Mouse (Mus musculus): ENCODE results near the gene Luzp1. TPM values are rescaled to one million over a fixed set of nuclear protein-coding genes. Genes with fewer than 3 reads are reported as not detected.
A peak's percentile ranks its signal among the peaks of the same experiment; 100 is the strongest.

The Luzp1 gene
- 10 to 100 TPM; 80.6 to 95.8 TPM for total RNA-seq (2021)
- long read RNA-seq, experiment 1, full-length matches to known transcripts = 23 of 38 reads
- long read RNA-seq, experiment 1, partial matches to known transcripts = 0 of 38 reads
- long read RNA-seq, experiment 1, other reads (novel, unspliced or antisense) = 15 of 38 reads
- long read RNA-seq, experiment 2, full-length matches to known transcripts = 14 of 34 reads
- long read RNA-seq, experiment 2, partial matches to known transcripts = 1 of 34 reads
- long read RNA-seq, experiment 2, other reads (novel, unspliced or antisense) = 19 of 34 reads

- TF ChIP-seq CTCF (conservative IDR thresholded peaks at IDR 0.05) = peak; percentile 11; the same call in 1 of the 2 replicates
- peak within 1 kb of the TSS; percentile 97 for H3K27ac ChIP-seq
- H3K4me3 ChIP-seq = peak within 1 kb of the TSS; percentile 93
- DNase-seq (ENCODE audit: low spot score in 2 of 2) = peak; percentile 95 to 96
These were observed at the start of gene Luzp1 for GRCm38 (mm10) chr4:136469371-136469903. TSS of gene Luzp1 (plus strand) at chr4:136469761.

GRCm38 (mm10) chr4:136423224-136423623 lies 46.3 kb upstream of the Luzp1 start, which contains the start of gene Htr1d:
TSS of gene Htr1d (plus strand) at chr4:136423524.
- no peak within 1 kb of the TSS for H3K27ac ChIP-seq
- no peak for TF ChIP-seq CTCF (conservative IDR thresholded peaks at IDR 0.05)
- peak within 1 kb of the TSS; percentile 54 for H3K4me3 ChIP-seq
- DNase-seq (ENCODE audit: low spot score in 2 of 2) = no peak

GRCm38 (mm10) chr4:136424120-136424999 lies 45.2 kb upstream of the Luzp1 start:
- no peak for DNase-seq (ENCODE audit: low spot score in 2 of 2)
- peak overlapping the region; percentile 54 for H3K4me3 ChIP-seq
- H3K27ac ChIP-seq = no peak overlapping the region
- TF ChIP-seq CTCF (conservative IDR thresholded peaks at IDR 0.05) = no peak

- no peak for DNase-seq (ENCODE audit: low spot score in 2 of 2)
- TF ChIP-seq CTCF (conservative IDR thresholded peaks at IDR 0.05) = peak; percentile 61
- H3K4me3 ChIP-seq = peak overlapping the region; percentile 54
- no peak overlapping the region for H3K27ac ChIP-seq
These were observed 44.6 kb upstream of the Luzp1 start for GRCm38 (mm10) chr4:136425000-136425288.

- Histone ChIP-seq H3K27ac (no peak overlapping the region), H3K4me3 (no peak overlapping the region)
- no peak for TF ChIP-seq CTCF (conservative IDR thresholded peaks at IDR 0.05)
- DNase-seq (ENCODE audit: low spot score in 2 of 2) = no peak
These were observed 38.8 kb upstream of the Luzp1 start for GRCm38 (mm10) chr4:136430609-136431375.

- peak; percentile 23 to 54 for DNase-seq (ENCODE audit: low spot score in 2 of 2)
- TF ChIP-seq CTCF (conservative IDR thresholded peaks at IDR 0.05) = peak; percentile 83
- Histone ChIP-seq H3K4me3 (no peak overlapping the region), H3K27ac (no peak overlapping the region)
These were observed 38.2 kb upstream of the Luzp1 start for GRCm38 (mm10) chr4:136431376-136431693.

- no peak for DNase-seq (ENCODE audit: low spot score in 2 of 2)
- no peak for TF ChIP-seq CTCF (conservative IDR thresholded peaks at IDR 0.05)
- H3K4me3 ChIP-seq = no peak overlapping the region
- H3K27ac ChIP-seq = no peak overlapping the region
These were observed 35.5 kb upstream of the Luzp1 start for GRCm38 (mm10) chr4:136434029-136434428.

GRCm38 (mm10) chr4:136439106-136439505 lies 30.5 kb upstream of the Luzp1 start:
- DNase-seq (ENCODE audit: low spot score in 2 of 2) = no peak
- H3K4me3 ChIP-seq = no peak overlapping the region
- no peak overlapping the region for H3K27ac ChIP-seq
- TF ChIP-seq CTCF (conservative IDR thresholded peaks at IDR 0.05) = no peak

- DNase-seq (ENCODE audit: low spot score in 2 of 2) = no peak
- no peak overlapping the region for H3K4me3 ChIP-seq
- no peak for TF ChIP-seq CTCF (conservative IDR thresholded peaks at IDR 0.05)
- H3K27ac ChIP-seq = no peak overlapping the region
These were observed 28.1 kb upstream of the Luzp1 start for GRCm38 (mm10) chr4:136441354-136442043.

- no peak for DNase-seq (ENCODE audit: low spot score in 2 of 2)
- Histone ChIP-seq H3K4me3 (no peak overlapping the region), H3K27ac (no peak overlapping the region)
- no peak for TF ChIP-seq CTCF (conservative IDR thresholded peaks at IDR 0.05)
These were observed 25.0 kb upstream of the Luzp1 start for GRCm38 (mm10) chr4:136444561-136444960.

- Histone ChIP-seq H3K4me3 (no peak overlapping the region), H3K27ac (no peak overlapping the region)
- TF ChIP-seq CTCF (conservative IDR thresholded peaks at IDR 0.05) = no peak
- DNase-seq (ENCODE audit: low spot score in 2 of 2) = no peak
These were observed 19.8 kb upstream of the Luzp1 start for GRCm38 (mm10) chr4:136449795-136450194.

- no peak for TF ChIP-seq CTCF (conservative IDR thresholded peaks at IDR 0.05)
- Histone ChIP-seq H3K4me3 (no peak overlapping the region), H3K27ac (no peak overlapping the region)
- DNase-seq (ENCODE audit: low spot score in 2 of 2) = no peak
These were observed 19.3 kb upstream of the Luzp1 start for GRCm38 (mm10) chr4:136450271-136450670.
